Mouse (Mus musculus) ES-Bruce4 (cell line): Measurements from ENCODE around the gene Tbrg1. TPM values are rescaled to one million over a fixed set of nuclear protein-coding genes. Genes with fewer than 3 reads are reported as not detected.

Experiments
- H3K27ac ChIP-seq: 2 replicates; pipeline ENCODE4 v1.5.1; 2012; ENCODE audit warnings: low read length, inconsistent platforms; ENCODE audit not compliant: insufficient read depth
- H3K27me3 ChIP-seq: 2 replicates; pipeline ENCODE4 v1.6.1; 2012; ENCODE audit warnings: mild to moderate bottlenecking, low read length, inconsistent platforms; ENCODE audit not compliant: control insufficient read depth, poor library complexity, insufficient read depth, severe bottlenecking
- H3K36me3 ChIP-seq: 2 replicates; pipeline ENCODE4 v1.6.1; 2012; ENCODE audit warnings: inconsistent platforms, mild to moderate bottlenecking, low read length, moderate library complexity; ENCODE audit not compliant: control insufficient read depth, poor library complexity, insufficient read depth, severe bottlenecking
- H3K4me1 ChIP-seq: one replicate; pipeline ENCODE4 v1.8.1; 2011; ENCODE audit warnings: low read length; ENCODE audit not compliant: control insufficient read depth, insufficient read depth
- H3K4me3 ChIP-seq: 2 replicates; pipeline ENCODE4 v1.5.1; 2011; ENCODE audit warnings: low read depth, mild to moderate bottlenecking, low read length
- H3K9ac ChIP-seq: 2 replicates; pipeline ENCODE4 v1.6.1; 2012; ENCODE audit warnings: low read depth, mild to moderate bottlenecking, inconsistent platforms; ENCODE audit not compliant: poor library complexity, severe bottlenecking
- H3K9me3 ChIP-seq: replicated peaks from 2 replicates; pipeline ENCODE4 v1.6.1; 2012; ENCODE audit warnings: mild to moderate bottlenecking, low read length, inconsistent platforms; ENCODE audit not compliant: control insufficient read depth, poor library complexity, insufficient read depth, severe bottlenecking
- CTCF ChIP-seq: IDR thresholded peaks from one replicate; pipeline ENCODE4 v1.8.1; 2011; ENCODE audit warnings: low read depth, low read length
- EP300 ChIP-seq: IDR thresholded peaks from 2 replicates; pipeline ENCODE4 v1.6.1; 2011; ENCODE audit warnings: low read depth, low read length; ENCODE audit not compliant: insufficient read depth
- POLR2A ChIP-seq: IDR thresholded peaks from one replicate; pipeline ENCODE4 v1.8.1; 2011; ENCODE audit warnings: low read length; ENCODE audit not compliant: insufficient read depth
- polyA plus RNA-seq: library from polyadenylated mRNA; stranded (reverse); fragments of >200 nt; gene quantifications from 2 replicates; pipeline ENCODE4 v1.2.4, GENCODE M21; 2011; ENCODE audit warnings: low read depth; ENCODE audit not compliant: missing spikeins, insufficient read depth, insufficient read length

Gene Tbrg1
- polyA plus RNA-seq, 1 experiment, result 191 TPM

GRCm38 (mm10) chr9:37659413-37659812, 2.3 kb upstream of the Tbrg1 start:
- Histone ChIP-seq H3K27me3 (no peaks in the 10 kb centered on the region; the same call in 1 of the 2 replicates), H3K4me1 (no peaks in the 10 kb centered on the region), H3K9me3 (no peaks in the 10 kb centered on the region), H3K36me3 (peaks cover 4% of the 10 kb centered on the region), H3K27ac (no peak overlapping the region), H3K4me3 (no peak overlapping the region), H3K9ac (no peak overlapping the region)
- TF ChIP-seq POLR2A (no peak), EP300 (no peak)

- Histone ChIP-seq H3K27me3 (no peaks in the 10 kb centered on the region; the same call in 1 of the 2 replicates), H3K36me3 (peaks cover 26% of the 10 kb centered on the region)
These were observed 652 bp downstream of the Tbrg1 start for GRCm38 (mm10) chr9:37656439-37656881.

GRCm38 (mm10) chr9:37655961-37656360, 1.2 kb downstream of the Tbrg1 start:
- Histone ChIP-seq H3K4me1 (no peaks in the 10 kb centered on the region), H3K4me3 (no peak overlapping the region; the same call in 1 of the 2 replicates), H3K9me3 (no peaks in the 10 kb centered on the region), H3K9ac (peak overlapping the region; percentile 64), H3K36me3 (peaks cover 31% of the 10 kb centered on the region), H3K27me3 (no peaks in the 10 kb centered on the region), H3K27ac (no peak overlapping the region)
- TF ChIP-seq POLR2A, result no peak
- TF ChIP-seq CTCF, result no peak
- no peak for TF ChIP-seq EP300

More at GRCm38 (mm10) chr9:37656439-37656881, 652 bp downstream of the Tbrg1 start:
- no peaks in the 10 kb centered on the region for H3K4me1 ChIP-seq
- no peaks in the 10 kb centered on the region for H3K9me3 ChIP-seq
- peak overlapping the region; percentile 64 for H3K9ac ChIP-seq
- peak overlapping the region; percentile 91 for H3K27ac ChIP-seq
- H3K4me3 ChIP-seq, result peak overlapping the region; percentile 92
- TF ChIP-seq POLR2A (no peak), CTCF (no peak), EP300 (no peak)

- Histone ChIP-seq H3K4me3 (no peak overlapping the region), H3K9ac (no peak overlapping the region), H3K27ac (no peak overlapping the region), H3K9me3 (no peaks in the 10 kb centered on the region), H3K36me3 (peaks cover 52% of the 10 kb centered on the region), H3K4me1 (no peaks in the 10 kb centered on the region), H3K27me3 (no peaks in the 10 kb centered on the region)
- TF ChIP-seq EP300, result no peak
- TF ChIP-seq POLR2A, result no peak
- TF ChIP-seq CTCF, result no peak
These were observed 3.3 kb downstream of the Tbrg1 start for GRCm38 (mm10) chr9:37653836-37654235.

- Histone ChIP-seq H3K36me3 (peaks cover 62% of the 10 kb centered on the region), H3K27ac (no peak overlapping the region), H3K27me3 (no peaks in the 10 kb centered on the region), H3K9me3 (no peaks in the 10 kb centered on the region), H3K4me1 (no peaks in the 10 kb centered on the region), H3K4me3 (no peak overlapping the region), H3K9ac (no peak overlapping the region)
- TF ChIP-seq POLR2A (no peak), EP300 (no peak), CTCF (no peak)
These were observed 6.5 kb downstream of the Tbrg1 start for GRCm38 (mm10) chr9:37650639-37651038.

- no peak overlapping the region for H3K9ac ChIP-seq
- no peaks in the 10 kb centered on the region for H3K27me3 ChIP-seq
- no peak overlapping the region for H3K4me3 ChIP-seq
- no peak for TF ChIP-seq CTCF
- TF ChIP-seq EP300, result no peak
- no peak for TF ChIP-seq POLR2A
- 0 out of 2 replicates have a peak, but pooled peaks cover 5% of the 10 kb centered on the region for H3K9me3 ChIP-seq
- H3K4me1 ChIP-seq, result no peaks in the 10 kb centered on the region
- no peak overlapping the region for H3K27ac ChIP-seq
- peaks cover 34% of the 10 kb centered on the region for H3K36me3 ChIP-seq
These were observed 10.9 kb downstream of the Tbrg1 start for GRCm38 (mm10) chr9:37646246-37646645.

GRCm38 (mm10) chr9:37638721-37639120, 18.4 kb downstream of the Tbrg1 start:
- no peaks in the 10 kb centered on the region for H3K36me3 ChIP-seq
- no peaks in the 10 kb centered on the region for H3K4me1 ChIP-seq
- H3K27me3 ChIP-seq, result no peaks in the 10 kb centered on the region
- no peak overlapping the region for H3K9ac ChIP-seq
- TF ChIP-seq POLR2A, result no peak
- TF ChIP-seq EP300, result no peak
- TF ChIP-seq CTCF, result no peak
- H3K4me3 ChIP-seq, result no peak overlapping the region
- 0 out of 2 replicates have a peak, but pooled peaks cover 5% of the 10 kb centered on the region for H3K9me3 ChIP-seq
- H3K27ac ChIP-seq, result no peak overlapping the region
